Mouse (Mus musculus) left cerebral cortex, adult 2 months (tissue): ENCODE results near the gene AI661453. TPM values are rescaled to one million over a fixed set of nuclear protein-coding genes. Genes with fewer than 3 reads are reported as not detected.

Experiments used
- DNase-seq, 2 experiments: peaks; one replicate each; pipeline ENCODE4 v3.0.0; 2021 to 2022; ENCODE audit warnings: low spot score in 2 of 2, mixed read lengths in 1 of 2; ENCODE audit errors: extremely low spot score in 1 of 2
- H3K27ac ChIP-seq: fragments of 200-600 bp; 2 replicates; pipeline ENCODE4 v1.8.1; 2022
- H3K4me3 ChIP-seq: fragments of 200-600 bp; 2 replicates; pipeline ENCODE4 v1.8.1; 2022
- CTCF ChIP-seq: fragments of 200-600 bp; IDR thresholded peaks from 2 replicates; pipeline ENCODE4 v1.8.1; 2022; ENCODE audit warnings: antibody characterized with exemption, mild to moderate bottlenecking, moderate library complexity
- intact Hi-C: fragments of 180-260 bp; cut with DNase I; formaldehyde crosslinking; loops from one replicate; pipeline ENCODE4 v1.15.1; 2025
- total RNA-seq, 2 experiments: library from RNA; stranded (reverse); gene quantifications; 2 replicates each; pipeline ENCODE4 v1.2.3; 2021

The AI661453 gene
- total RNA-seq, 2 experiments from 2014 or later = 0.61 to 0.84 TPM

- DNase-seq = no peak
- intact Hi-C loops = no loop called here
- TF ChIP-seq CTCF = no peak
- Histone ChIP-seq H3K4me3 (no peak overlapping the region), H3K27ac (no peak overlapping the region)
Observed at GRCm38 (mm10) chr17:47462209-47462608, 25.8 kb downstream of the AI661453 start.

DNA sequence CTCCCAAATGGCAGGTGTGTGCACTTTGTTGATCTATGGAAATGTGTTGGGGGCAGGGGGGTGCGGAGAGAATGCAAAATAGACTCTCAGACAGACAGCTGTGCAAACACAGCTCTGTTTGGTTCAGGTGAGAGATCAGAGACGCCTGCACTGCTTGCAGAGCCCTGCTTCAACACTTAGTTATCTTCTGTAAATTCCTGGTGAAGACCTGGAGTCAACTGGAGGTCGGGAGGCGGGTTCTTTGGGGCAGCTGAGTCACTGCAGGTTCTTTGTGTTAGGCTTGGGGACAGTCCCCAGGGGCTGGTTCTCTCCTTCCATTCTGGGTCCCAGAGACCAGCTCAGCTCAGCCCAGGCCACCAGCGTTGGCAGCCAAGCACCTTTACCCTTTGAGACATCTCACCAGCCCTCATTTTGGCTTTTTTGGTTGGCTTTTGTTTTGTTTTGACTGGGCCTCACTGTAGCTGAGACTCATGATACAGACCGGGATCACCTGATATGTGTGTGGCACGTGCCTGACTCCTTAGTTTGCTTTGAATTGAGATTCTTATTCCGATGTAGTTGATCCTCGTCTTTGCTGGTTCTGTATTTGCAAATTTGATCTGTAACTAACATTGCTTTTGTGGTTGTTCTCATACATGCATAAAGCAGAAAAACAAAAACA is 26.4 kb downstream of the AI661453 start:
- Histone ChIP-seq H3K27ac (no peak overlapping the region), H3K4me3 (no peak overlapping the region)
- intact Hi-C loops = no loop called here
- DNase-seq = no peak
- TF ChIP-seq CTCF = no peak

- no peak overlapping the region for H3K4me3 ChIP-seq
- DNase-seq = no peak
- intact Hi-C loops = no loop called here
- no peak for TF ChIP-seq CTCF
- no peak overlapping the region for H3K27ac ChIP-seq
Observed at GRCm38 (mm10) chr17:47464248-47464965, 28.0 kb downstream of the AI661453 start.

DNA sequence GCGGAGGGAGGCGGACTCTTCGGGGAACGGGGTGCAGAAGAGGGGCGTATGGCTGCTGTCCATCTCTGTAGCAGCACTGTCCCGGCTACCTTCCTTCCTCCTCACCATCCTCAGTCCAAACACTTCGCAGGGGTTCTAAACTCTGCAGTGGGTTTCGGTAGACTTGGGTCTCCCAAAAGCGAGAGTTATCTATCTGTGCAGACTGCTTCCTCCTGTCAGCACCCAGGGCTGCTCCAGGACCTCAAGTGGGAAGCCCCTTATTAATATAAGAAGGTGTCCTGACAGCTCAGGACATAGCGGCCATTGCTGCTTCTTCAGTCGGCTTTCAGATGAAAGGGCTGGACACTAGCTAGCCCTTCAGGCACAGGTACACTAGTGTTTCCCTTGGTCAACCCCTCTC is 28.6 kb downstream of the AI661453 start:
- intact Hi-C loops = no loop called here
- H3K27ac ChIP-seq = no peak overlapping the region
- no peak overlapping the region for H3K4me3 ChIP-seq
- no peak for DNase-seq
- no peak for TF ChIP-seq CTCF

DNA sequence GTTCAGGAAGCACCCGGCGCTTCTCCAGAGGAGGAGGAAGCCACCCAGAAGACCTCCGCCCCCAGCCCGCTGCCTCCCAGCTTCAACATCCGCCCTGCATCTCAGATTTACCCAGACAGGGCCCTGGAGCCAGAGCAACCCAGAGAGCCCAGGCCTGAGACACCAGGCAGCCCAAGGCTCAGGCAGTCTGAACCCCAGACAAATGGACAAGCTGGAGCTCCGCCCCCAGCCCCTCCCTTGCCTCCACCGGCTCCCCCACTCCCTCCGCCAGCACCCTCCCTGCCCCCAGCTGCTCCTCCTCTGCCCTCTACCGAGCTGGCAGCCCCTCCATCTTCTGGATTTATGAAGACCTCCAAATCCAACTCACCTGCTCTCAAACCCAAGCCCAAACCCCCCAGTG is 29.9 kb downstream of the AI661453 start:
- Histone ChIP-seq H3K4me3 (no peak overlapping the region), H3K27ac (no peak overlapping the region)
- no peak for TF ChIP-seq CTCF
- intact Hi-C loops = no loop called here
- DNase-seq = no peak

DNA sequence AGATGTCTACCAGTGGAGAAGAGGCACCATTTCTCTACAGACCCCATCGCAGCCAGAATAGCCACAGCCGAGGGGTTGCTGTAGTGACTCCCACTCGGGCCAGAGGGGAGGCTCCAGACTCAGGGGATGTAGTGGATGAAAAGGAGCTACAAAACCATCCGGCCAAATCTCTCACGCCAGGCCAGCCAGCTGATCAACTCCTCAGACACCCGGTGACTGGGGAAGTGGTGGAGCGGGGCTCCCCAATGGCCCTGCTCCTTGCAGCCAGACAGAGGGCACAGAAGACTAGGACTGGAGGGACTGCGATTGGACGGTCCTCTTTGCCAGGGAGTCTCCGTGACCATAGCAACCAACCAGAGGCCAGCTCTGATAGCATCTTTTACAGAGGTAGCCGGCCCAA is 31.2 kb downstream of the AI661453 start:
- DNase-seq = no peak
- no peak for TF ChIP-seq CTCF
- intact Hi-C loops = no loop called here

GRCm38 (mm10) chr17:47468063-47468462 is 31.6 kb downstream of the AI661453 start:
- intact Hi-C loops = no loop called here
- Histone ChIP-seq H3K4me3 (no peak overlapping the region), H3K27ac (no peak overlapping the region)
- no peak for DNase-seq
- no peak for TF ChIP-seq CTCF

More for the DNA sequence above, 31.2 kb downstream of the AI661453 start:
- no peak overlapping the region for H3K4me3 ChIP-seq
- H3K27ac ChIP-seq = no peak overlapping the region

DNA sequence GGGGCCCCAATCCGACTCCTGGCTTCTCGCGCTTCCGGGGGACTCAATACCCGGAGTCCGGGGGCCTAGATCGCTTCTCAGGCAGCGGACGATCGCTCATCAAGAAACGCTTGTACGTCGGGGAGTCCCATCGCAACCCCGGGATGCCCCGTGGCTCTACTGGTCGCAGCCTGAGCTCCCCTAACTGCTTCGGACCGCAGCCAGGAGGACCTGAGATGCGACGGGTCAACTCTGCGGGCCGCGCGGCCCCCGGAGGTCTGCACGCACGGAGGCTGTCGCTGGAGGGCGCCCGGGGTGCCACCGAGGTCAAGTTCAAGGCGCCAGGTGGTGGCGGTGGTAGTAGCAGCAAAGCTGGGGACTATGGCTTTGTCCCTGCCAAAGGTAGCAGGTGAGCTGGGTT is 32.1 kb downstream of the AI661453 start:
- H3K4me3 ChIP-seq = no peak overlapping the region
- no peak overlapping the region for H3K27ac ChIP-seq
- intact Hi-C loops = no loop called here
- TF ChIP-seq CTCF = no peak; the same call in 1 of the 2 replicates
- DNase-seq = no peak

GRCm38 (mm10) chr17:47469642-47470041 is 33.2 kb downstream of the AI661453 start:
- Histone ChIP-seq H3K4me3 (no peak overlapping the region), H3K27ac (no peak overlapping the region)
- intact Hi-C loops = no loop called here
- no peak for TF ChIP-seq CTCF
- DNase-seq = no peak

GRCm38 (mm10) chr17:47470121-47470520 is 33.7 kb downstream of the AI661453 start:
- H3K27ac ChIP-seq = no peak overlapping the region
- no peak for TF ChIP-seq CTCF
- no peak for DNase-seq
- intact Hi-C loops = no loop called here
- no peak overlapping the region for H3K4me3 ChIP-seq

GRCm38 (mm10) chr17:47470686-47471085 is 34.3 kb downstream of the AI661453 start:
- TF ChIP-seq CTCF = no peak
- no peak overlapping the region for H3K27ac ChIP-seq
- no peak overlapping the region for H3K4me3 ChIP-seq
- intact Hi-C loops = no loop called here
- DNase-seq = no peak

- DNase-seq = no peak
- no peak for TF ChIP-seq CTCF
- intact Hi-C loops = no loop called here
- no peak overlapping the region for H3K27ac ChIP-seq
- H3K4me3 ChIP-seq = no peak overlapping the region
Observed at GRCm38 (mm10) chr17:47472435-47473350, 36.3 kb downstream of the AI661453 start.
